Mouse (Mus musculus) embryonic facial prominence, embryonic 13.5 days (tissue): ENCODE results near the gene Dcps. TPM values are rescaled to one million over a fixed set of nuclear protein-coding genes. Genes with fewer than 3 reads are reported as not detected.
A peak's percentile ranks its signal among the peaks of the same experiment; 100 is the strongest.

Source experiments
- ATAC-seq: fragments of 200-750 bp; cut with Nextera tagmentation; 2 replicates; pipeline ENCODE4 v1.8.0; 2017; ENCODE audit warnings: low read depth; ENCODE audit not compliant: insufficient number of reproducible peaks, insufficient read depth, low FRiP score, low TSS enrichment
- H3K27ac ChIP-seq: fragments of 300-500 bp; sonication (generic); 2 replicates; pipeline ENCODE4 v1.5.1; 2015; ENCODE audit warnings: moderate library complexity, mild to moderate bottlenecking, inconsistent platforms
- H3K27me3 ChIP-seq: fragments of 300-500 bp; sonication (generic); 2 replicates; pipeline ENCODE4 v1.6.1; 2015; ENCODE audit warnings: mild to moderate bottlenecking, inconsistent platforms
- H3K36me3 ChIP-seq: fragments of 300-500 bp; sonication (generic); 2 replicates; pipeline ENCODE4 v1.6.1; 2015; ENCODE audit warnings: mild to moderate bottlenecking, inconsistent platforms
- H3K4me1 ChIP-seq: fragments of 300-500 bp; sonication (generic); 2 replicates; pipeline ENCODE4 v1.6.1; 2015; ENCODE audit warnings: inconsistent platforms
- H3K4me2 ChIP-seq: fragments of 300-500 bp; sonication (generic); 2 replicates; pipeline ENCODE4 v1.6.1; 2015; ENCODE audit warnings: moderate library complexity, mild to moderate bottlenecking, inconsistent platforms
- H3K4me3 ChIP-seq: fragments of 300-500 bp; sonication (generic); 2 replicates; pipeline ENCODE4 v1.5.1; 2015; ENCODE audit warnings: mild to moderate bottlenecking, inconsistent platforms
- H3K9ac ChIP-seq: fragments of 300-500 bp; sonication (generic); 2 replicates; pipeline ENCODE4 v1.6.1; 2015; ENCODE audit warnings: mild to moderate bottlenecking, inconsistent platforms
- H3K9me3 ChIP-seq: fragments of 300-500 bp; sonication (generic); 2 replicates; pipeline ENCODE4 v1.6.1; 2016; ENCODE audit warnings: inconsistent platforms
- WGBS: fragments of 180-500 bp; shearing (Covaris S2); methylation state at CpG from one replicate; pipeline ENCODE4 v1.1.7; 2015; ENCODE audit warnings: mixed read lengths; 5-methylcytosine and 5-hydroxymethylcytosine counted together
- polyA plus RNA-seq: library from polyadenylated mRNA; unstranded; fragments of >200 nt; fragmentation: Nextera tagmentation; extraction: Ambion mirVana; gene quantifications from 2 replicates; pipeline ENCODE4 v1.2.1, GENCODE M21; 2015

Gene Dcps
- polyA plus RNA-seq, 1 experiment from 2014 or later, result 82.1 TPM

DNA sequence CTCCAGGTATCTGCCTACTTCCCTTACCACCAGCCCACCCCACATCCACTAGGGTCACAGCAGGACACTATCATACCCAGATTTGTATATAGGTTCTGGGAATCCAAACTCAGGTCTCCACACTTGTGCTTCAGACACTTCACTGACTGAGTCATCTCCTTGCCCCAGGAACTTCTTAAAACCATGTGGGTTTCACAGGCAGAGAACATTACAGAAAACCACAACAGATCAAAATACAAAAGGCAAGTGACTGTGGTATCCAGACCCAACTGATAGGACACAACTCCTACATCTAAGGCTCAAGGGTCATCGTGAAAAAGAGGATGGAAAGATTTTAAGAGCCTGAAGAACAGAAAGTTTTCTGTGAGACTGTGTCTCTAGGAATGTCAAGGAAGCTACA lies 2.5 kb downstream of the Dcps start:
- Histone ChIP-seq H3K4me3 (no peak overlapping the region), H3K4me2 (no peak overlapping the region), H3K9me3 (no peaks in the 10 kb centered on the region), H3K27me3 (no peaks in the 10 kb centered on the region), H3K27ac (no peak overlapping the region), H3K9ac (no peak overlapping the region), H3K4me1 (peaks cover 12% of the 10 kb centered on the region), H3K36me3 (peaks cover 13% of the 10 kb centered on the region; the same call in 1 of the 2 replicates)
- ATAC-seq, result no peak
- WGBS, result 85% methylated on average over 1 of the region's 1 CpGs

- 93% methylated on average over 7 of the region's 7 CpGs for WGBS
- no peaks in the 10 kb centered on the region for H3K27me3 ChIP-seq
- H3K4me3 ChIP-seq, result no peak overlapping the region
- H3K36me3 ChIP-seq, result peaks cover 13% of the 10 kb centered on the region; the same call in 1 of the 2 replicates
- no peak overlapping the region for H3K4me2 ChIP-seq
- peaks cover 11% of the 10 kb centered on the region for H3K4me1 ChIP-seq
- no peak overlapping the region for H3K9ac ChIP-seq
- H3K27ac ChIP-seq, result no peak overlapping the region
- no peak for ATAC-seq
- no peaks in the 10 kb centered on the region for H3K9me3 ChIP-seq
Observed at GRCm38 (mm10) chr9:35170071-35170470, 5.8 kb downstream of the Dcps start.

DNA sequence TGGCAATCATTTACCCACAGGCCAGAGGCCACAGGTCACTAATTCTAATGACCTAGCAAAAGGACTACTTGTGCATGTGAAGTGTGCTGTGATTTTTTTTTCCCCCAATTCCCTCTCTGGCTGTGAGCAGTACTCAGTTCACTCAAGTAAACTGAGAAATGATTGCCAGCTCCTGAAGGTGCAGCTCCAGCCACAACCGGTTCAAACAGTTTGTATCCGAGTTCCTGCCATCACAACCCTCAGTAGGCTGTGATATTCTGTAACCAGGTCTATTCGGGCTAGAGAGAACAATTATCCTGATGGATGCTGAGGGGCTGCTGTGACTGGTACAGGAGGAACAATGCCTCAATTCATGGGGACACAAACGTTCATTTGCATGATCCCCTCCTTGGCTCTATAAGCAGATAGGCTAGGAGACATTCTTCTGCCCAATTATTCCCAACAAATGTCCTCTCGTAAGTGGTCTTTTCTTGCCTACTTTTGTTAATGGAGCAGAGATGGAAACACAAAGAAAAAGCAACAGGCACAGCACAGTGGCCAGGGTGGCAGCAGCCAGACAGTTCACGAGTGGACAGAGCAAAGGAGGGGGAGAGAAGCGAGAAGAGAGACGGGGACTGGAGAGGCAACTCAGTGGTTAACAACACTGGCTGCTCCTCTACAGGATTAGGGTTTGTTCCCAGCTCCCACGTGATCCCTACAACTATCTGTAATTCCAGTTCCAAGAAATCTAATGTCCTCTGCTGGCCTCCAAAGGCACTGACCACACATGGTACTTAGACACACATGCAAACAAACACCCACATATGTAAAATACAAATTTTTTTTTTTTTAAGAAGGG lies 8.8 kb downstream of the Dcps start:
- ATAC-seq, result no peak
- WGBS, result 25% methylated on average over 9 of the region's 9 CpGs

DNA sequence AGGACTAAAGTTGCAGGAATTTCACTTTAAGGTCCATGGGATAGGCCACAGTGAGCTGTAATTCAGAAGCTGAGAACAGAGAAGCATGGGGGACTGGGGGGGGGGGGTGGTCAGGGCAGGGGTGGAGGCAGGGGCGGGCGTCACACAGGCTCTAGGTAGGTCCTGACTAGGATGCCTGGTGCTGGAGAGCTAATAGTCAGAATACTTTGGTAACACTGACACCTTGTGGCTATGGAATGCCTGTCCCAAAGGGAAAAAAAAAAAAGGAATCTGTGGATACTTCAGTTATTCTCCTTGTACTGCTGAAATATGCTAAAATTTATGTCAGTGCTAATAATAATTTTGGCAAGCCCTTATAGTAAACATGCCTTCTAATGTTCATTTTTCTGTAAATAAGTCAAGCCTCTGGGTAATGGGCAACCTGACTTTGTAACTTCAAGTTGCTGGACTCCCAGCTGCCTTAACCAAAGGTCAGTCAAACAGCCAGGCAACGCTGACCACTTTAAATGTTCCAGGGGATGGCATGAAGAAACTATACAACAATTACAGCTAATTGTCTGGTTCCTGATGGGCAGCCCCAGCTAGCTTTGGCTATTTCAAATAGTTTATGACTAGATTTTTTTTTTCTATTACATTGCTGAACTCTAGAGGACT lies 9.6 kb downstream of the Dcps start:
- H3K9me3 ChIP-seq, result no peaks in the 10 kb centered on the region
- H3K4me2 ChIP-seq, result no peak overlapping the region
- no peak overlapping the region for H3K4me3 ChIP-seq
- no peak overlapping the region for H3K9ac ChIP-seq
- ATAC-seq, result no peak
- WGBS, result 12% methylated on average over 3 of the region's 3 CpGs
- H3K27me3 ChIP-seq, result no peaks in the 10 kb centered on the region
- peaks cover 21% of the 10 kb centered on the region for H3K36me3 ChIP-seq
- H3K27ac ChIP-seq, result no peak overlapping the region
- H3K4me1 ChIP-seq, result no peaks in the 10 kb centered on the region

More for the DNA sequence above, 8.8 kb downstream of the Dcps start:
- H3K9me3 ChIP-seq, result no peaks in the 10 kb centered on the region
- H3K4me1 ChIP-seq, result no peaks in the 10 kb centered on the region
- H3K4me3 ChIP-seq, result no peak overlapping the region
- H3K27me3 ChIP-seq, result no peaks in the 10 kb centered on the region
- H3K27ac ChIP-seq, result no peak overlapping the region
- no peak overlapping the region for H3K4me2 ChIP-seq
- peaks cover 19% of the 10 kb centered on the region for H3K36me3 ChIP-seq
- no peak overlapping the region for H3K9ac ChIP-seq

- H3K4me1 ChIP-seq, result no peaks in the 10 kb centered on the region
- no peak overlapping the region for H3K9ac ChIP-seq
- H3K4me2 ChIP-seq, result no peak overlapping the region
- no peak overlapping the region for H3K27ac ChIP-seq
- no peak for ATAC-seq
- no peaks in the 10 kb centered on the region for H3K9me3 ChIP-seq
- no peaks in the 10 kb centered on the region for H3K27me3 ChIP-seq
- H3K36me3 ChIP-seq, result peaks cover 8% of the 10 kb centered on the region
- 79% methylated on average over 5 of the region's 5 CpGs for WGBS
- no peak overlapping the region for H3K4me3 ChIP-seq
Observed at GRCm38 (mm10) chr9:35164142-35164874, 11.6 kb downstream of the Dcps start.

- Histone ChIP-seq H3K9me3 (no peaks in the 10 kb centered on the region), H3K27me3 (no peaks in the 10 kb centered on the region), H3K4me1 (no peaks in the 10 kb centered on the region), H3K4me2 (no peak overlapping the region), H3K27ac (no peak overlapping the region), H3K4me3 (no peak overlapping the region), H3K9ac (no peak overlapping the region), H3K36me3 (peaks cover 8% of the 10 kb centered on the region)
- ATAC-seq, result no peak
- 90% methylated on average over 11 of the region's 11 CpGs for WGBS
Observed at GRCm38 (mm10) chr9:35163011-35163690, 12.7 kb downstream of the Dcps start.

GRCm38 (mm10) chr9:35161721-35162120 lies 14.1 kb downstream of the Dcps start:
- WGBS, result 90% methylated on average over 7 of the region's 7 CpGs
- Histone ChIP-seq H3K36me3 (peaks cover 8% of the 10 kb centered on the region), H3K4me3 (no peak overlapping the region), H3K9ac (no peak overlapping the region), H3K4me1 (peaks cover 2% of the 10 kb centered on the region), H3K27ac (no peak overlapping the region), H3K4me2 (no peak overlapping the region), H3K9me3 (no peaks in the 10 kb centered on the region), H3K27me3 (no peaks in the 10 kb centered on the region)
- ATAC-seq, result no peak

DNA sequence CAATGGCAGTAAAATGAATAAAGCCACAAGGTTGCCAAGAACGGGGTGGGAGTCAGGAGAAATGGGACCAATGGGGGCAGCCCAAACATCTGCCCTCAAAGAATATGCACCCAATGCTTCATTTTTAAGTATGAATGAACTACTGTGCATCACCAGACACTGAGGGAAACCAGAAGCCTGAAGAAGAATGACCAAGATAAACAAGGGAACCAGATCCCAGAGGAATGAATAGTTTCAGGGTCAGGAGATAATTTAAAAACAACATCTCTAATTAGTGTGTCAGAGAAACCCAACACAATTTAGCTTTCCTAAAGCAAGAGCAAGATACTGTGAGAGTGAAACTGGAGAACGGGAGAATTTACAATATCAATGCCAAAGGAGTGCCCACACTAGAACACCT lies 15.2 kb downstream of the Dcps start:
- Histone ChIP-seq H3K27ac (no peak overlapping the region), H3K36me3 (peaks cover 8% of the 10 kb centered on the region), H3K4me1 (peaks cover 12% of the 10 kb centered on the region), H3K9me3 (no peaks in the 10 kb centered on the region), H3K27me3 (no peaks in the 10 kb centered on the region), H3K4me3 (no peak overlapping the region), H3K4me2 (no peak overlapping the region), H3K9ac (no peak overlapping the region)
- WGBS, result 63% methylated on average over 2 of the region's 2 CpGs
- no peak for ATAC-seq

DNA sequence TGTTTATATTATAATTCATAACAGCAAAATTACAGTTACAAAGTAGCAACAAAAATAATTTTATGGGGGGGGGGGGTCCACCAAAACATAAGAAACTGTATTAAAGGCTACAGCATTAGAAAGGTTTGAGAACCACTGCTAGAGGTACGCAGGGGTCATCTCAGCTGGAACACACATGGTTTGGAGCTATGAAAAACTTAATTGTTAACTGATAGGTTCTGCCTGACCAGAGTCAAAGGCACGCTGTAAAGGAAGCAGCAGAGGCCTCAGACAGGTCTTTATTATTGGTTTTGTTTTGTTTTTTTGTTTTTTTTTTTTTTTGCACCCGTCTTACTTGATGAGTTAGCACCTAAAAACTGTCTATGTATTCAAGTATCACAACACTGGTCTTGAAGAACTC lies 17.4 kb downstream of the Dcps start:
- peaks cover 12% of the 10 kb centered on the region for H3K4me1 ChIP-seq
- no peaks in the 10 kb centered on the region for H3K27me3 ChIP-seq
- 66% methylated on average over 3 of the region's 3 CpGs for WGBS
- peaks cover 8% of the 10 kb centered on the region for H3K36me3 ChIP-seq
- no peak overlapping the region for H3K4me3 ChIP-seq
- no peak for ATAC-seq
- no peak overlapping the region for H3K9ac ChIP-seq
- H3K4me2 ChIP-seq, result no peak overlapping the region
- no peaks in the 10 kb centered on the region for H3K9me3 ChIP-seq
- no peak overlapping the region for H3K27ac ChIP-seq

GRCm38 (mm10) chr9:35156862-35157261 lies 19.0 kb downstream of the Dcps start:
- Histone ChIP-seq H3K27me3 (no peaks in the 10 kb centered on the region), H3K4me1 (peaks cover 12% of the 10 kb centered on the region), H3K27ac (peak overlapping the region; percentile 73), H3K9me3 (no peaks in the 10 kb centered on the region), H3K4me2 (no peak overlapping the region), H3K9ac (no peak overlapping the region), H3K4me3 (no peak overlapping the region), H3K36me3 (0 out of 2 replicates have a peak, but pooled peaks cover under 1% of the 10 kb centered on the region)
- ATAC-seq, result no peak
- 82% methylated on average over 4 of the region's 4 CpGs for WGBS

GRCm38 (mm10) chr9:35156002-35156710 lies 19.7 kb downstream of the Dcps start:
- Histone ChIP-seq H3K27me3 (no peaks in the 10 kb centered on the region), H3K36me3 (no peaks in the 10 kb centered on the region), H3K9ac (no peak overlapping the region), H3K9me3 (no peaks in the 10 kb centered on the region), H3K4me1 (peaks cover 12% of the 10 kb centered on the region), H3K4me2 (no peak overlapping the region), H3K27ac (peak overlapping the region; percentile 73), H3K4me3 (no peak overlapping the region)
- 0 out of 2 replicates have a peak, but pooled peaks have one; percentile 32 for ATAC-seq
- WGBS, result 81% methylated on average over 5 of the region's 5 CpGs
